Mouse (Mus musculus): Measurements from ENCODE around the gene Rabggta.

Gene Rabggta

GRCm38 (mm10) chr14:55721700-55722437 lies at the start of gene Rabggta:
Gene Rabggta, minus strand, starts transcription at chr14:55722263.
- no peak for TF ChIP-seq GATA4 (IDR thresholded peaks at IDR 0.05; ENCODE audit: insufficient replicate concordance, low read length)

- TF ChIP-seq GATA4 (IDR thresholded peaks at IDR 0.05; ENCODE audit: insufficient replicate concordance, low read length), result no peak
Measured at GRCm38 (mm10) chr14:55769087-55769703, 47.1 kb upstream of the Rabggta start.

GRCm38 (mm10) chr14:55768555-55768954 lies 46.5 kb upstream of the Rabggta start:
- TF ChIP-seq GATA4 (IDR thresholded peaks at IDR 0.05; ENCODE audit: insufficient replicate concordance, low read length), result no peak

- TF ChIP-seq GATA4 (IDR thresholded peaks at IDR 0.05; ENCODE audit: insufficient replicate concordance, low read length), result no peak
Measured at GRCm38 (mm10) chr14:55767519-55768414, 45.7 kb upstream of the Rabggta start.

GRCm38 (mm10) chr14:55765696-55766095 lies 43.6 kb upstream of the Rabggta start, which contains the start of gene Ltb4r1:
Gene Ltb4r1, plus strand, starts transcription at chr14:55765962.
- no peak for TF ChIP-seq GATA4 (IDR thresholded peaks at IDR 0.05; ENCODE audit: insufficient replicate concordance, low read length)

- TF ChIP-seq GATA4 (IDR thresholded peaks at IDR 0.05; ENCODE audit: insufficient replicate concordance, low read length), result no peak
Measured at GRCm38 (mm10) chr14:55763166-55763565, 41.1 kb upstream of the Rabggta start.

- no peak for TF ChIP-seq GATA4 (IDR thresholded peaks at IDR 0.05; ENCODE audit: insufficient replicate concordance, low read length)
Measured at GRCm38 (mm10) chr14:55762001-55762821, 40.1 kb upstream of the Rabggta start.

GRCm38 (mm10) chr14:55761163-55761562 lies 39.1 kb upstream of the Rabggta start, which contains the start of gene Ltb4r2:
Gene Ltb4r2, plus strand, starts transcription at chr14:55761428.
- TF ChIP-seq GATA4 (IDR thresholded peaks at IDR 0.05; ENCODE audit: insufficient replicate concordance, low read length), result no peak

GRCm38 (mm10) chr14:55758363-55758784 lies 36.3 kb upstream of the Rabggta start, which contains the start of gene Cideb:
Gene Cideb, minus strand, starts transcription at chr14:55758458.
- no peak for TF ChIP-seq GATA4 (IDR thresholded peaks at IDR 0.05; ENCODE audit: insufficient replicate concordance, low read length)

- no peak for TF ChIP-seq GATA4 (IDR thresholded peaks at IDR 0.05; ENCODE audit: insufficient replicate concordance, low read length)
Measured at GRCm38 (mm10) chr14:55757566-55757965, 35.5 kb upstream of the Rabggta start.

GRCm38 (mm10) chr14:55747051-55747847 lies 25.2 kb upstream of the Rabggta start:
- TF ChIP-seq GATA4 (IDR thresholded peaks at IDR 0.05; ENCODE audit: insufficient replicate concordance, low read length), result no peak

GRCm38 (mm10) chr14:55745861-55746237 lies 23.8 kb upstream of the Rabggta start:
- TF ChIP-seq GATA4 (IDR thresholded peaks at IDR 0.05; ENCODE audit: insufficient replicate concordance, low read length), result no peak

- peak; percentile 73; the same call in 1 of the 2 replicates for TF ChIP-seq GATA4 (IDR thresholded peaks at IDR 0.05; ENCODE audit: insufficient replicate concordance, low read length)
Measured at GRCm38 (mm10) chr14:55745180-55745860, 23.3 kb upstream of the Rabggta start, which contains the start of the genes Dhrs1 and Nop9. Gene Dhrs1, minus strand, starts transcription at chr14:55745690. Gene Nop9, plus strand, starts transcription at chr14:55745693.
